Comparison of ENCODE assay signal across 7 mouse cellular contexts in the genomic region with DNA sequence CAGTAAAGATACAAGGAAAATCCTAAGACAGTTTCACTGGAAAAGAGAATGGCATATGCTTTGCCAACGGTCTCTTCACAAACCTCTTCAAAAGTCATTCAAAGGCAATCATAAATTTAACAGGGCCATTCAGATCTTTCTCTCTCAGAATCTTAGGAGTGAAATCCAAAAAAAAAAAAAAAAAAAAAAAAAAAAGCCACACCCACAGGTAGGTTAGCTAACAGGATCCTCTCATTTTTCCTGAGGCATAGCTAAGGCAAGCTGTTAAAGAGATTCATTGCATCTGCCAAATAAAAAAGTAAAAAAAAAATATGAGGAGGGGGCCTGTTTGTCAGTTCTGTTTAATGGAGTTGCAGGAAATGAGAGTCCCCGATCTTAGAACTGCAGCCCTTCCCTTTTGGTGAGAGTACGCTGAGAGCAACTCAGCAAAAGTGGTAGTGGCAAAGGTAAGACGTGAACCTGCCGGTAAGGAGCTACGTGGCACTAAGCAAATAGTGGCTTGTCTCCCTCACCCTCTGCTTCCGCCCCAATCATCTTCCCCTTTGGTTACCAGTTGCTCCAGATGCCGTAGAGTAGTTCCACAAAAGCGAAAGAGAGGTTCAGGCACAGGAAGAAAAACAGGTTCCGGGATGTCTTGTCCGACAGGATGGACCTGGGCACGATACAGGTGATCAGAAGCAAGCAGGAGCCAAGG. TPM values are rescaled to one million over a fixed set of nuclear protein-coding genes. Genes with fewer than 3 reads are reported as not detected.
DNase-seq lines count a peak whose midpoint lies in the region; ATAC-seq and TF ChIP-seq lines count a peak whose summit lies in the region.

No protein-coding gene starts in this region.

- H3K27ac ChIP-seq in testis, adult 2 months (ENCODE audit: control insufficient read depth, insufficient read depth, low read depth, low read length), result no peak overlapping the region
- H3K27ac ChIP-seq in heart, embryonic 16.5 days (ENCODE audit: low read length), result peak overlapping the region; percentile 86
- H3K27ac ChIP-seq in midbrain, embryonic 15.5 days, result peak overlapping the region; percentile 88

- no peaks in the 10 kb centered on the region for H3K9me3 ChIP-seq in heart, embryonic 16.5 days (replicated peaks; ENCODE audit: control insufficient read depth, low read length)
- H3K9me3 ChIP-seq in midbrain, embryonic 15.5 days, result no peaks in the 10 kb centered on the region

- ATAC-seq in heart, embryonic 16.5 days (replicated peaks; ENCODE audit: extremely low read depth, insufficient read depth, low FRiP score), result 0 out of 2 replicates have a peak, but pooled peaks have one; percentile 4
- ATAC-seq in midbrain, embryonic 15.5 days (replicated peaks), result no peak; the same call in 1 of the 2 replicates

- H3K27me3 ChIP-seq in testis, adult 2 months (ENCODE audit: control insufficient read depth, insufficient read depth, low read length), result no peaks in the 10 kb centered on the region
- H3K27me3 ChIP-seq in heart, embryonic 16.5 days (ENCODE audit: control insufficient read depth, insufficient read depth, low read length), result no peaks in the 10 kb centered on the region
- no peaks in the 10 kb centered on the region for H3K27me3 ChIP-seq in midbrain, embryonic 15.5 days (replicated peaks)

- DNase-seq in testis, postnatal 10 days (ENCODE audit: low spot score), result no peak
- DNase-seq in c-Kit-negative CD71-positive TER-119-positive erythroid progenitor cells, embryonic 14.5 days (ENCODE audit: low read depth, low spot score), result peak; percentile 6
- DNase-seq in liver, result peak; percentile 16
- DNase-seq in thymus, postnatal 4 days, result peak; percentile 45

- H3K4me1 ChIP-seq in testis, adult 2 months (ENCODE audit: control insufficient read depth, insufficient read depth, low read length), result peaks cover 4% of the 10 kb centered on the region
- H3K4me1 ChIP-seq in heart, embryonic 16.5 days (ENCODE audit: control insufficient read depth, insufficient read depth, low read length), result peaks cover 16% of the 10 kb centered on the region
- H3K4me1 ChIP-seq in midbrain, embryonic 15.5 days, result peaks cover 39% of the 10 kb centered on the region

- H3K9ac ChIP-seq in heart, embryonic 16.5 days (ENCODE audit: low read length), result peak overlapping the region; percentile 97
- peak overlapping the region; percentile 93 for H3K9ac ChIP-seq in midbrain, embryonic 15.5 days

- no peak for TF ChIP-seq CTCF in testis, adult 2 months (IDR thresholded peaks at IDR 0.05; ENCODE audit: control insufficient read depth, insufficient read depth, insufficient replicate concordance, low read depth, low read length)

- no peaks in the 10 kb centered on the region for H3K36me3 ChIP-seq in testis, adult 2 months (ENCODE audit: control insufficient read depth, insufficient read depth, low read length)
- H3K36me3 ChIP-seq in heart, embryonic 16.5 days (ENCODE audit: control insufficient read depth, insufficient read depth), result peaks cover 9% of the 10 kb centered on the region
- no peaks in the 10 kb centered on the region; the same call in 1 of the 2 replicates for H3K36me3 ChIP-seq in midbrain, embryonic 15.5 days (replicated peaks)

- WGBS in heart, embryonic 16.5 days, result 7% methylated on average over 12 of the region's 12 CpGs
- WGBS in midbrain, embryonic 15.5 days, result 9% methylated on average over 12 of the region's 12 CpGs

- H3K4me3 ChIP-seq in testis, adult 2 months (ENCODE audit: control insufficient read depth, low read depth, low read length), result peak overlapping the region; percentile 82
- peak overlapping the region; percentile 98 for H3K4me3 ChIP-seq in heart, embryonic 16.5 days (ENCODE audit: low read length)
- H3K4me3 ChIP-seq in midbrain, embryonic 15.5 days, result peak overlapping the region; percentile 98

- H3K4me2 ChIP-seq in heart, embryonic 16.5 days (ENCODE audit: low read depth, low read length), result peak overlapping the region; percentile 99
- H3K4me2 ChIP-seq in midbrain, embryonic 15.5 days, result peak overlapping the region; percentile 66

- no peak for TF ChIP-seq POLR2A in testis, adult 2 months (IDR thresholded peaks at IDR 0.05; ENCODE audit: control insufficient read depth, low read depth, low read length)

RNA-seq across cellular contexts. Expression of a gene that starts 0.8 kb away (rescaled TPM):
- 2.7 and 4.3 TPM in 2 replicates for polyA plus RNA-seq in testis, adult 2 months (2012; rRNA removed)
- polyA plus RNA-seq in heart, embryonic 16.5 days (2015; fragmentation: Nextera tagmentation; extraction: Ambion mirVana), result 18.0 and 18.9 TPM in 2 replicates
- 16.1 and 16.8 TPM in 2 replicates for polyA plus RNA-seq in midbrain, embryonic 15.5 days (2015; fragmentation: Nextera tagmentation; extraction: Ambion mirVana)

RNA-seq across cellular contexts. Expression of a gene that starts 0.8 kb away (rescaled TPM):
- polyA plus RNA-seq in testis, adult 2 months (2012; rRNA removed), result 5.6 TPM in 2 replicates
- polyA plus RNA-seq in heart, embryonic 16.5 days (2015; fragmentation: Nextera tagmentation; extraction: Ambion mirVana), result 18.9 and 21.6 TPM in 2 replicates
- 24.0 and 25.8 TPM in 2 replicates for polyA plus RNA-seq in midbrain, embryonic 15.5 days (2015; fragmentation: Nextera tagmentation; extraction: Ambion mirVana)
